Mouse (Mus musculus) thymus, adult 2 months (tissue): ENCODE results near the gene Slfn14.

Experiments
- CTCF ChIP-seq: fragments of 200-500 bp; IDR thresholded peaks from 2 replicates; pipeline ENCODE4 v1.5.1; 2012; ENCODE audit warnings: mild to moderate bottlenecking, control low read depth, low read length, moderate library complexity, borderline replicate concordance; ENCODE audit not compliant: control insufficient read depth, poor library complexity, insufficient read depth; ENCODE audit errors: extremely low read depth
- POLR2A ChIP-seq: fragments of 200-500 bp; IDR thresholded peaks from 2 replicates; pipeline ENCODE4 v1.6.1; 2012; ENCODE audit warnings: mild to moderate bottlenecking, low read length, control low read depth, moderate library complexity; ENCODE audit not compliant: control insufficient read depth, poor library complexity, insufficient read depth; ENCODE audit errors: extremely low read depth

DNA sequence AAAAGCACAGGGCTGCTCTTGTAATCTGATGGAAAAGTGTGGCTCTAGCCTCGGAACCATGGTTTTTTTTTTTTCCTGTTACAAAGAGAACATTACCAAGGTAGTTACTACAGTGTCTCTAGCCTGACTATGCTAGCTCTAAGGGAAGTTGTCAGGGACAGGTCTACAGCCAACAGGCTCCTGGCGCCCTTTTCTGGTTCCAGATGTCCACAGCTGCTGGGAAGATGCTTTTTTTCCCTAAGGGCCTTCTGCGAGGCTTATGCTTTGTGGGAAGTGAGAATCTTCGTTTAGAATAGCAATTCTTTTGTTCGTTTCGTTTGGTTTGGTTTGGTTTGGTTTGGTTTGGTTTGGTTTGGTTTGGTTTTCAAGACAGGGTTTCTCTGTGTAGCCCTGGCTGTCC, 6.8 kb downstream of the Slfn14 start:
- TF ChIP-seq CTCF = no peak
- no peak for TF ChIP-seq POLR2A
